Mouse (Mus musculus) kidney, adult 2 months (tissue): Measurements from ENCODE around the gene Pan2.
A peak's percentile ranks its signal among the peaks of the same experiment; 100 is the strongest.

Source experiments
- CTCF ChIP-seq: fragments of 200-500 bp; conservative IDR thresholded peaks from 2 replicates; pipeline ENCODE4 v1.5.1; 2011; ENCODE audit warnings: low read depth, mild to moderate bottlenecking, control low read depth, low read length, moderate library complexity, mixed read lengths; ENCODE audit not compliant: insufficient read depth, insufficient read length
- POLR2A ChIP-seq: fragments of 200-500 bp; IDR thresholded peaks from one replicate; pipeline ENCODE4 v1.6.1; 2011; ENCODE audit warnings: low read depth, low read length, control low read depth

- no peak for TF ChIP-seq CTCF
- peak; percentile 92 for TF ChIP-seq POLR2A
These were observed 32.8 kb upstream of the Pan2 start, which contains the start of gene Stat2 for GRCm38 (mm10) chr10:128270287-128270841.
